Mouse (Mus musculus) megakaryocyte, adult 5-6 weeks (primary cell): ENCODE results near the gene Helb. TPM values are rescaled to one million over a fixed set of nuclear protein-coding genes. Genes with fewer than 3 reads are reported as not detected.

Experiments
- ATAC-seq: 2 replicates; pipeline ENCODE4 v1.8.0; 2016; ENCODE audit warnings: mild to moderate bottlenecking, inconsistent platforms; ENCODE audit not compliant: poor library complexity, severe bottlenecking
- total RNA-seq, 2 experiments: library from RNA; stranded (forward) in 1 of 2; stranded (reverse) in 1 of 2; fragments of 153-499, 151-499 nt in 1 of 2; fragments of 221-1000, 200-1000 nt in 1 of 2; gene quantifications; 2 replicates each; pipeline versions ENCODE4 v1.2.3 to v1.2.4; 2015 to 2017

Gene Helb
- total RNA-seq, 2 experiments from 2014 or later: 16.4 to 32.7 TPM

- ATAC-seq: no peak
These were observed 17.1 kb downstream of the Helb start for GRCm38 (mm10) chr10:120095716-120096115.

DNA sequence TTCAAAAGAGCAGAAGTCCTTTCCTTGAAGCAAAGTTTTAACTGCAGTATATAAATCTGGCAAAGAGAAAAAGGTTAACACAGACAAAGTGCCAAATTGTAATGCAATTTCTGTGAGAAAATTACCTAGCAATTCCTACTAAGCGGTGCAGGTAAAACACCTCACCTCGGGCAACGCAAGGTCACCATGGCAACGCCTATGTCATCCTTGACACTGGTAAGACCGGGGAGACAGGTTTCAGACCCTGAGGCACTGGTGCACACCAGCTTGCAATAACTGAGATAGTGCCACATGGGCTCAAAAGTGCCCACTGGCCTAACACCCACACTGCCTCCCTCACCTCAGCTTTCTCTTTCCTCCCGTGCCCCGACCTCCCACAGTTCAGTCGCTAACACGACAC, 17.7 kb downstream of the Helb start:
- no peak for ATAC-seq

DNA sequence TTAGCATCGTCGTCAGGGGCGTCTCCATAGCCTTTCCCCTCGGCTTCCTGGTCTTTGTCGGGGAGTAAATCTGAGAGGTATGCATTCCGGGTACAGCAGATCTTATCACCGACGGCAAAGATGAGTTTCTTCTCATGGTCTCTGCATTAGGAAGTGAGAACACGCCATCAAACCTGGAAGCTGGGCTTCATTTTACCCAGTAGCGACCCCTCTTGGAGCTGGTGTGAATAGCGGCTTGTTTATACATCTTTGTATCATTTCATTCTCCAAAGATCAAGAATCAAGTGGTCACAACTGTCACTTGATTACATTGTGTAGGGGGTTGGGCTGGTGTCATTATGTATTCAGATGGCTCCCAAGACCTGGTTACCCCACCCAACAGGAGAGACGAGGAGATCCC, 20.2 kb downstream of the Helb start:
- ATAC-seq: no peak

DNA sequence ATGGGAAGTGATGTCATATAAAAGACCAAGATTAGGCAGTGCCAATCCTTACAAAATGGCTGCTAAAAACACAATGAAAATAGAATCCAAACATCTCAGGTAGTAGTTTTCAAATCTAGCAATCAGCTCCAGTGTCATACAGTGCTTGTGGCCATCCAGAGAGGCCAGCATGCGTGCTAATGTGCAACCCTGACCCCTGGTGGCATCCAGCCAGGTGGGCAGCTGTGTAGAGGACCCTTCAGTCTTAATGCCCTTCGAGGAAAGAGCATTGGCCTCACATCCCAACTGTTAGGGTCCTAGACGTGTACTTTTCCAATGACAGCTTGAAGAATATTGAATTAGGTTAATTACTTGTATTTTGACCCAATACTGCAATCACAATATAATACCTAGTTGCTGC, 34.9 kb downstream of the Helb start:
- ATAC-seq: no peak

DNA sequence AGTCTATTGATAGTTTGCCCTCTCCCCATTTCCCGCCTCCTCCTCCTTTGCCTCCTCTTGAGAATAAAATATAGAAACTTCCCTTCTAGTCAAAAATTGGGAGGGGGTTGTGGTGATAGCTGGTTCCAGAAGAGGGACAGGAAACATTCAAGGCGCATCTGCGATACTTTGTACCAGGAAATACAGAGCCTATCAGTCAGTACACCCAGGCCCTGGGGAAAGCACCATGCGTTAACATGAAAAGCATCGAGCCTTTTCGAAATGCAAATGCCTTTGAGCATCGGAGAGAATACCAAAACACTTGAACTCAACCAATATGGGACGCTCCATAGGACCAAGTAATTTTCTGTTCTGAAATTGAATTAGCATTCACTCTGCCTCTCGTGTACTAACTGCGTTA, 46.5 kb downstream of the Helb start:
- no peak for ATAC-seq

DNA sequence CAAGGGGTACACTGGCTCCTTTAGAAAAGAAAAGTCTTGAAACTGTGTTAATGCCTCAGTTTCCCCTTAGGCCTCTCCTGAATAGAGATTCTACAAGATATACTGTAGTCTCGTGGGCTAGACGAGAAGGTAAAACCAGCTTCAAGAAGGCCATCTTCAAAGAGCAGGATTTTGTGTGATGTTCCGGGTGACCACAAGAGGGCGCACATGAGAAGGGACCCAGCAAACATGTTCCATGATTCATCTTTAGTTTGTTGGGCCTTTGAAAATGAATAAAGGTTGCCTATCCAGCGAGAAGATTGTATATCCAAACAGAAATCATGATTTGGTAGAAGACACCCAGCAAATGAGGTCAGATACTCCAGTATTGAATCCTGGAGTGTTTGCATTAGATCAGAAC, 48.4 kb downstream of the Helb start:
- ATAC-seq: peak; percentile 78

DNA sequence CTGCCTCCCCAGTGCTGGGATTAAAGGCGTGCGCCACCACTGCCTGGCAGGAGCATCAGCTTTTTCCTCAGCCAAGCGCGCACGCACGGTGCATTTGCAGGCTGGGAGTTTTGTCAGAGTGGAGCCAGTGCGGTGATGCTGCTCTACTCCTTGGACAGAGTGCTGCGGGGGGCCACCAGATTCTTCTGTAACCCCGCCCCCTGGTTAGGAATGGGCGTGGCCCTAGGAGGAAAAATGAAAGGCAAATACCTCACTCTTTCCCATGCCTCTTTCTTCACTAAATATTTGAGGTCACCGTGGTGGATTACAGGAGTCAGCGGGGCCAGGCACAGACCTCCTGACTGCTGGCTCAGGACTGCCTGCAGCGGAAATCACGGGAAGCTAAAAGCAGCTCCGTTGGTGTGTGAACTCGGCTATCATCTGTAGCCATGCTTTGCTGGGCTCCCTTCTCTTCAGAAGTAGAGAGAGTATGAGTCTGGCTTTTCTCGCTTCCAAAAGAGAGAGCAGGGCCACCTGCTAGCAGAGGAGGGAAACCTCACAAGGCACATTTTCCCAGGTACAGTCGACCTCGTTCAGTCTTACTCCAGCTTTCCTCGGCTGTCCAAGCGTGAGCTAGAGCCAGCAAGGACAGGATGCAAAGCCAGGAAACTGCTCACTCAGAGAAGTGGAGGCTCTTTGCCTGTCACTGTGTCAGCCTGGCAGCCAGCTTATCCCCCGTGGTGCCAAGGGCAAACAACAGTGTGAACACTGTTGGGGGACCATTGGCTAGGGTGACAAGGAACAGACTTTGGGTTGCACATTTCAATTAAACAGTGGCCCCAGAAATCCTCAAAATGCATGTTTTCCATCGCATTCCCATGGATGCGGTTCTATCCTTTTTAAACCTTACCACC, 51.3 kb downstream of the Helb start:
- ATAC-seq: no peak

- no peak for ATAC-seq
These were observed 52.1 kb downstream of the Helb start for GRCm38 (mm10) chr10:120060579-120061237.

DNA sequence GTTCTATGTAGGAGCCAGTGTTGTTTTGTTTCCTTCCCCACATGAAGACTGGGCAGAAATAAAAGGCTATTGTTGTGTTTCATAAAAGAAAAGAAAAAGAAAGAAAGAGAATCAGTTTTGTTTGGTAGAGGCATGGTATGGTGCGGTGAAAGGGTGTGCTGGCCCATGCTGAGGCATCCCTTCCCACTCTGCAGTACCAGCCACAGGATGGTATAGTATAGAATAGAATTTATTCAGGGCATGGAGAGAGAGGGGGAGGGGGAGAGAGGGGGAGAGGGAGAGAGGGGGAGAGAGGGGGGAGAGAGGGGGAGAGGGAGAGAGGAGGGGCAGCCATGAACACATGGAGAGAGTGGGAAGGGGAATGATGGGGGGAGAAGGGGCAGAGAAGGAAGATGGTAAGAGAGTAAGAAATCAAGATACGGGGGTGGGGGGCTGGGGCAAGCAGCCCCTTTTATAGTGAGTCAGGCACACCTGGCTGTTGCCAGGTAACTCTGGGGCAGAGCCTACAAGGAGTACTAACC, 68.0 kb downstream of the Helb start:
- no peak for ATAC-seq

GRCm38 (mm10) chr10:120044237-120044636, 68.5 kb downstream of the Helb start:
- ATAC-seq: no peak

GRCm38 (mm10) chr10:120038194-120038593, 74.6 kb downstream of the Helb start:
- no peak for ATAC-seq

GRCm38 (mm10) chr10:120035824-120036223, 77.0 kb downstream of the Helb start:
- no peak for ATAC-seq

DNA sequence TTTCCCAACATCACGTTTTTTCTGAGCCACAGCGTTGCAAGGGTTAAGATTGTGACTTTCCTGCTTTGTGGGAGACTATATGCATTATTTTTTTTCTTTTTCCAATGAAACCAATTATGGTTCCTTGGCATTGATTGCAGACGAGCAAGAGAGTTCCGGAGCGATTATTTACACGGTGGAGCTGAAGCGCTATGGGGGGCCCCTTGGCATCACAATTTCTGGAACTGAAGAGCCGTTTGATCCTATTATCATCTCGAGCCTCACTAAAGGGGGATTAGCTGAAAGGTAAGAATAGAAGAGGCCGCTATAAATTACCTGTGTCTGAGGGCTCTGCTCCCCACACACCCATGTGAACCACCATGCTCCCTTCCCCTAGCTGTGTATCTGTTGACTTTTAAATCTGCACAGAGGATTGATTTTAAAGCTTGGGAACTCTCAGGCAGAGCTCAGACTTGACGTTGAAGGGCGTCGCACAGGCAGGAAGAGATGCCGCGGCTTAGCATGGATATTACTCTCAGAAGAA, 77.5 kb downstream of the Helb start:
- no peak for ATAC-seq

- ATAC-seq: no peak
These were observed 78.9 kb downstream of the Helb start for GRCm38 (mm10) chr10:120033866-120034265.

Other genes starting within 250 kb of the Helb start
- gene Tmbim4, start 88.6 kb upstream of the Helb start, total RNA-seq (2015): 91.3 and 112 TPM in 2 replicates
- 97.0 and 100 TPM in 2 replicates for gene Tmbim4, start 88.6 kb upstream of the Helb start, total RNA-seq (2017)
- gene Irak3, start 89.1 kb upstream of the Helb start, total RNA-seq (2015): 75.8 and 77.8 TPM in 2 replicates
- 30.4 and 35.9 TPM in 2 replicates for gene Irak3, start 89.1 kb upstream of the Helb start, total RNA-seq (2017)
- gene Llph, start 114.1 kb upstream of the Helb start, total RNA-seq (2015): 41.4 and 49.0 TPM in 2 replicates
- gene Llph, start 114.1 kb upstream of the Helb start, total RNA-seq (2017): 48.6 and 49.8 TPM in 2 replicates